Mouse (Mus musculus) forebrain, embryonic 13.5 days (tissue): Measurements from ENCODE around the gene Sntg2. TPM values are rescaled to one million over a fixed set of nuclear protein-coding genes. Genes with fewer than 3 reads are reported as not detected.

ENCODE experiments used
- ATAC-seq: fragments of 200-750 bp; cut with Nextera tagmentation; 2 replicates; pipeline ENCODE4 v1.8.0; 2017
- H3K27ac ChIP-seq: fragments of 300-500 bp; sonication (generic); 2 replicates; pipeline ENCODE4 v1.5.1; 2015; ENCODE audit warnings: inconsistent platforms, mild to moderate bottlenecking, moderate library complexity
- H3K27me3 ChIP-seq: fragments of 300-500 bp; sonication (generic); 2 replicates; pipeline ENCODE4 v1.6.1; 2015; ENCODE audit warnings: mild to moderate bottlenecking, inconsistent platforms
- H3K36me3 ChIP-seq: fragments of 300-500 bp; sonication (generic); 2 replicates; pipeline ENCODE4 v1.6.1; 2015; ENCODE audit warnings: mild to moderate bottlenecking, inconsistent platforms; ENCODE audit not compliant: poor library complexity, severe bottlenecking
- H3K4me1 ChIP-seq: fragments of 300-500 bp; sonication (generic); 2 replicates; pipeline ENCODE4 v1.6.1; 2015; ENCODE audit warnings: inconsistent platforms
- H3K4me2 ChIP-seq: fragments of 300-500 bp; sonication (generic); 2 replicates; pipeline ENCODE4 v1.6.1; 2015; ENCODE audit warnings: inconsistent platforms, mild to moderate bottlenecking, moderate library complexity
- H3K4me3 ChIP-seq: fragments of 300-500 bp; sonication (generic); 2 replicates; pipeline ENCODE4 v1.5.1; 2015; ENCODE audit warnings: mild to moderate bottlenecking, inconsistent platforms
- H3K9ac ChIP-seq: fragments of 300-500 bp; sonication (generic); 2 replicates; pipeline ENCODE4 v1.6.1; 2015; ENCODE audit warnings: mild to moderate bottlenecking, inconsistent platforms
- H3K9me3 ChIP-seq: fragments of 300-500 bp; sonication (generic); replicated peaks from 2 replicates; pipeline ENCODE4 v1.6.1; 2016; ENCODE audit warnings: inconsistent platforms
- WGBS: fragments of 180-500 bp; shearing (Covaris S2); methylation state at CpG from one replicate; pipeline ENCODE4 v1.1.7; 2015; 5-methylcytosine and 5-hydroxymethylcytosine counted together
- polyA plus RNA-seq: library from polyadenylated mRNA; unstranded; fragments of >200 nt; fragmentation: Nextera tagmentation; extraction: Ambion mirVana; gene quantifications from 2 replicates; pipeline ENCODE4 v1.2.1, GENCODE M21; 2015

Gene Sntg2
- polyA plus RNA-seq, 1 experiment from 2014 or later = 1.1 TPM

- Histone ChIP-seq H3K36me3 (no peaks in the 10 kb centered on the region), H3K27me3 (no peaks in the 10 kb centered on the region), H3K27ac (no peak overlapping the region), H3K4me2 (no peak overlapping the region), H3K9ac (no peak overlapping the region), H3K4me1 (no peaks in the 10 kb centered on the region), H3K4me3 (no peak overlapping the region), H3K9me3 (no peaks in the 10 kb centered on the region)
- WGBS = 86% methylated on average over 3 of the region's 3 CpGs
- ATAC-seq = no peak
These were observed 191.5 kb downstream of the Sntg2 start for GRCm38 (mm10) chr12:30181721-30182120.

- 79% methylated on average over 1 of the region's 1 CpGs for WGBS
- Histone ChIP-seq H3K27ac (no peak overlapping the region), H3K4me3 (no peak overlapping the region), H3K27me3 (no peaks in the 10 kb centered on the region), H3K9ac (no peak overlapping the region), H3K36me3 (no peaks in the 10 kb centered on the region), H3K4me2 (no peak overlapping the region), H3K9me3 (no peaks in the 10 kb centered on the region), H3K4me1 (no peaks in the 10 kb centered on the region)
- ATAC-seq = no peak
These were observed 193.6 kb downstream of the Sntg2 start for GRCm38 (mm10) chr12:30179623-30180022.

- Histone ChIP-seq H3K4me3 (no peak overlapping the region), H3K4me2 (no peak overlapping the region), H3K9me3 (no peaks in the 10 kb centered on the region), H3K36me3 (no peaks in the 10 kb centered on the region), H3K9ac (no peak overlapping the region), H3K4me1 (no peaks in the 10 kb centered on the region), H3K27me3 (no peaks in the 10 kb centered on the region), H3K27ac (no peak overlapping the region)
- WGBS = 90% methylated on average over 6 of the region's 6 CpGs
- ATAC-seq = no peak
These were observed 195.2 kb downstream of the Sntg2 start for GRCm38 (mm10) chr12:30177966-30178365.

GRCm38 (mm10) chr12:30177529-30177928, 195.6 kb downstream of the Sntg2 start:
- no peak for ATAC-seq
- Histone ChIP-seq H3K4me3 (no peak overlapping the region), H3K4me1 (no peaks in the 10 kb centered on the region), H3K27me3 (no peaks in the 10 kb centered on the region), H3K4me2 (no peak overlapping the region), H3K36me3 (no peaks in the 10 kb centered on the region), H3K27ac (no peak overlapping the region), H3K9me3 (no peaks in the 10 kb centered on the region), H3K9ac (no peak overlapping the region)
- 83% methylated on average over 2 of the region's 2 CpGs for WGBS

GRCm38 (mm10) chr12:30168491-30168890, 204.7 kb downstream of the Sntg2 start:
- no peaks in the 10 kb centered on the region for H3K36me3 ChIP-seq
- H3K4me3 ChIP-seq = no peak overlapping the region
- 84% methylated on average over 3 of the region's 3 CpGs for WGBS
- H3K27ac ChIP-seq = no peak overlapping the region
- no peak overlapping the region for H3K9ac ChIP-seq
- no peak overlapping the region for H3K4me2 ChIP-seq
- no peak for ATAC-seq
- no peaks in the 10 kb centered on the region for H3K9me3 ChIP-seq
- H3K4me1 ChIP-seq = no peaks in the 10 kb centered on the region
- no peaks in the 10 kb centered on the region for H3K27me3 ChIP-seq

- Histone ChIP-seq H3K27ac (no peak overlapping the region), H3K36me3 (no peaks in the 10 kb centered on the region), H3K4me1 (no peaks in the 10 kb centered on the region), H3K4me2 (no peak overlapping the region), H3K9me3 (no peaks in the 10 kb centered on the region), H3K4me3 (no peak overlapping the region), H3K27me3 (no peaks in the 10 kb centered on the region), H3K9ac (no peak overlapping the region)
- WGBS = 87% methylated on average over 5 of the region's 5 CpGs
- ATAC-seq = no peak
These were observed 208.6 kb downstream of the Sntg2 start for GRCm38 (mm10) chr12:30164538-30164937.

- Histone ChIP-seq H3K36me3 (no peaks in the 10 kb centered on the region), H3K27me3 (no peaks in the 10 kb centered on the region), H3K4me2 (no peak overlapping the region), H3K9me3 (no peaks in the 10 kb centered on the region), H3K4me1 (no peaks in the 10 kb centered on the region), H3K27ac (no peak overlapping the region), H3K9ac (no peak overlapping the region), H3K4me3 (no peak overlapping the region)
- no peak for ATAC-seq
- WGBS = 94% methylated on average over 6 of the region's 6 CpGs
These were observed 209.2 kb downstream of the Sntg2 start for GRCm38 (mm10) chr12:30164005-30164404.

- ATAC-seq = no peak
- Histone ChIP-seq H3K27me3 (no peaks in the 10 kb centered on the region), H3K36me3 (no peaks in the 10 kb centered on the region), H3K9ac (no peak overlapping the region), H3K4me2 (no peak overlapping the region), H3K4me1 (no peaks in the 10 kb centered on the region), H3K9me3 (no peaks in the 10 kb centered on the region), H3K4me3 (no peak overlapping the region), H3K27ac (no peak overlapping the region)
- 82% methylated on average over 5 of the region's 5 CpGs for WGBS
These were observed 211.3 kb downstream of the Sntg2 start for GRCm38 (mm10) chr12:30161731-30162406.

GRCm38 (mm10) chr12:30160475-30160874, 212.7 kb downstream of the Sntg2 start:
- H3K27ac ChIP-seq = no peak overlapping the region
- no peak overlapping the region for H3K9ac ChIP-seq
- no peak for ATAC-seq
- H3K4me3 ChIP-seq = no peak overlapping the region
- H3K4me2 ChIP-seq = no peak overlapping the region
- 79% methylated on average over 3 of the region's 3 CpGs for WGBS
- H3K9me3 ChIP-seq = no peaks in the 10 kb centered on the region
- no peaks in the 10 kb centered on the region for H3K4me1 ChIP-seq
- no peaks in the 10 kb centered on the region for H3K36me3 ChIP-seq
- H3K27me3 ChIP-seq = no peaks in the 10 kb centered on the region

GRCm38 (mm10) chr12:30159788-30160187, 213.4 kb downstream of the Sntg2 start:
- no peaks in the 10 kb centered on the region for H3K36me3 ChIP-seq
- 92% methylated on average over 8 of the region's 8 CpGs for WGBS
- no peaks in the 10 kb centered on the region for H3K4me1 ChIP-seq
- no peaks in the 10 kb centered on the region for H3K9me3 ChIP-seq
- no peak for ATAC-seq
- H3K27me3 ChIP-seq = no peaks in the 10 kb centered on the region
- no peak overlapping the region for H3K9ac ChIP-seq
- H3K4me2 ChIP-seq = no peak overlapping the region
- no peak overlapping the region for H3K4me3 ChIP-seq
- H3K27ac ChIP-seq = no peak overlapping the region

- H3K9ac ChIP-seq = no peak overlapping the region
- peaks cover 4% of the 10 kb centered on the region; the same call in 1 of the 2 replicates for H3K4me1 ChIP-seq
- no peak for ATAC-seq
- H3K4me2 ChIP-seq = no peak overlapping the region
- H3K27me3 ChIP-seq = no peaks in the 10 kb centered on the region
- 52% methylated on average over 7 of the region's 7 CpGs for whole genome bisulfite sequencing
- no peak overlapping the region for H3K27ac ChIP-seq
- no peak overlapping the region for H3K4me3 ChIP-seq
- no peaks in the 10 kb centered on the region for H3K9me3 ChIP-seq
- no peaks in the 10 kb centered on the region for H3K36me3 ChIP-seq
These were observed 219.0 kb downstream of the Sntg2 start for GRCm38 (mm10) chr12:30154079-30154673.

GRCm38 (mm10) chr12:30142085-30142484, 231.1 kb downstream of the Sntg2 start:
- no peak overlapping the region for H3K4me2 ChIP-seq
- H3K4me3 ChIP-seq = no peak overlapping the region
- no peak overlapping the region for H3K27ac ChIP-seq
- no peaks in the 10 kb centered on the region for H3K9me3 ChIP-seq
- no peaks in the 10 kb centered on the region for H3K27me3 ChIP-seq
- H3K4me1 ChIP-seq = no peaks in the 10 kb centered on the region
- no peak overlapping the region for H3K9ac ChIP-seq
- ATAC-seq = no peak
- no peaks in the 10 kb centered on the region for H3K36me3 ChIP-seq
- WGBS = 57% methylated on average over 3 of the region's 3 CpGs

GRCm38 (mm10) chr12:30132524-30132923, 240.7 kb downstream of the Sntg2 start, which contains the start of gene Tpo:
Gene Tpo, minus strand, starts transcription at chr12:30132624.
- no peaks in the 10 kb centered on the region for H3K36me3 ChIP-seq
- no peaks in the 10 kb centered on the region for H3K4me1 ChIP-seq
- H3K9ac ChIP-seq = no peak within 1 kb of the TSS
- H3K27me3 ChIP-seq = no peaks in the 10 kb centered on the region
- no peak within 1 kb of the TSS for H3K4me3 ChIP-seq
- no peak within 1 kb of the TSS for H3K4me2 ChIP-seq
- no peaks in the 10 kb centered on the region for H3K9me3 ChIP-seq
- ATAC-seq = no peak
- WGBS = 93% methylated on average over 4 of the region's 4 CpGs
- H3K27ac ChIP-seq = no peak within 1 kb of the TSS
